Mouse (Mus musculus) liver, embryonic 14.5 days (tissue): Measurements from ENCODE around the gene Wt1. TPM values are rescaled to one million over a fixed set of nuclear protein-coding genes. Genes with fewer than 3 reads are reported as not detected.

Experiments used
- ATAC-seq: fragments of 200-750 bp; cut with Nextera tagmentation; 2 replicates; pipeline ENCODE4 v1.8.0; 2017; ENCODE audit warnings: moderate number of reproducible peaks, mild to moderate bottlenecking, moderate library complexity; ENCODE audit not compliant: insufficient read depth
- DNase-seq, 3 experiments: peaks; one replicate each; pipeline ENCODE4 v3.0.0-alpha.2; 2012 to 2013; ENCODE audit warnings: low read depth in 3 of 3, low spot score in 3 of 3
- H3K27ac ChIP-seq: fragments of 300-500 bp; sonication (generic); 2 replicates; pipeline ENCODE4 v1.5.1; 2014; ENCODE audit warnings: moderate library complexity, mild to moderate bottlenecking, control low read depth, inconsistent platforms
- H3K27me3 ChIP-seq: fragments of 300-500 bp; sonication (generic); 2 replicates; pipeline ENCODE4 v1.6.1; 2014; ENCODE audit warnings: mild to moderate bottlenecking, low read length, moderate library complexity; ENCODE audit not compliant: control insufficient read depth, insufficient read depth
- H3K36me3 ChIP-seq: fragments of 300-500 bp; sonication (generic); replicated peaks from 2 replicates; pipeline ENCODE4 v1.6.1; 2014; ENCODE audit warnings: low read depth; ENCODE audit not compliant: control insufficient read depth, insufficient read depth
- H3K4me1 ChIP-seq, 2 experiments: fragments of 200-500 bp in 1 of 2; fragments of 300-500 bp in 1 of 2; sonication (generic) in 1 of 2; replicated peaks; 2 replicates each; pipeline ENCODE4 v1.6.1; 2012 to 2014; ENCODE audit warnings: antibody characterized with exemption in 1 of 2, inconsistent platforms in 1 of 2, low read length in 1 of 2; ENCODE audit not compliant: control insufficient read depth in 2 of 2, insufficient read depth in 2 of 2
- H3K4me2 ChIP-seq: fragments of 300-500 bp; sonication (generic); 2 replicates; pipeline ENCODE4 v1.6.1; 2014; ENCODE audit warnings: low read depth, mild to moderate bottlenecking, control low read depth, moderate library complexity
- H3K4me3 ChIP-seq, 2 experiments: fragments of 200-500 bp in 1 of 2; fragments of 300-500 bp in 1 of 2; sonication (generic) in 1 of 2; 2 replicates each; pipeline ENCODE4 v1.5.1; 2012 to 2014; ENCODE audit warnings: low read depth in 2 of 2, low read length in 2 of 2, mild to moderate bottlenecking in 2 of 2, control low read depth in 1 of 2, inconsistent platforms in 1 of 2, moderate library complexity in 1 of 2; ENCODE audit not compliant: insufficient read depth in 1 of 2
- H3K9ac ChIP-seq: fragments of 300-500 bp; sonication (generic); replicated peaks from 2 replicates; pipeline ENCODE4 v1.6.1; 2014; ENCODE audit warnings: mild to moderate bottlenecking, control low read depth, moderate library complexity
- H3K9me3 ChIP-seq: fragments of 300-500 bp; sonication (generic); 2 replicates; pipeline ENCODE4 v1.6.1; 2016; ENCODE audit warnings: low read length, mixed read lengths; ENCODE audit not compliant: control insufficient read depth
- CTCF ChIP-seq: IDR thresholded peaks from 2 replicates; pipeline ENCODE4 v1.5.1; 2016; ENCODE audit warnings: antibody characterized with exemption, low read depth, control low read depth
- EP300 ChIP-seq: IDR thresholded peaks from 2 replicates; pipeline ENCODE4 v1.6.1; 2016; ENCODE audit warnings: antibody characterized with exemption, low read depth
- WGBS: fragments of 180-500 bp; shearing (Covaris S2); extraction: QIAGEN DNeasy Blood & Tissue Kit; methylation state at CpG from one replicate; pipeline ENCODE4 v1.1.7; 2014; ENCODE audit not compliant: insufficient replicate concordance; 5-methylcytosine and 5-hydroxymethylcytosine counted together
- polyA plus RNA-seq, 2 experiments: library from polyadenylated mRNA; depleted of rRNA in 1 of 2; stranded (reverse) in 1 of 2; unstranded in 1 of 2; fragments of >200 nt; fragmentation: Nextera tagmentation in 1 of 2; extraction: Ambion mirVana in 1 of 2; gene quantifications; 2 replicates each; pipeline versions ENCODE4 v1.2.1 to v1.2.3; 2012 to 2014

The Wt1 gene
- polyA plus RNA-seq, 2 experiments, result 0.77 to 0.96 TPM

DNA sequence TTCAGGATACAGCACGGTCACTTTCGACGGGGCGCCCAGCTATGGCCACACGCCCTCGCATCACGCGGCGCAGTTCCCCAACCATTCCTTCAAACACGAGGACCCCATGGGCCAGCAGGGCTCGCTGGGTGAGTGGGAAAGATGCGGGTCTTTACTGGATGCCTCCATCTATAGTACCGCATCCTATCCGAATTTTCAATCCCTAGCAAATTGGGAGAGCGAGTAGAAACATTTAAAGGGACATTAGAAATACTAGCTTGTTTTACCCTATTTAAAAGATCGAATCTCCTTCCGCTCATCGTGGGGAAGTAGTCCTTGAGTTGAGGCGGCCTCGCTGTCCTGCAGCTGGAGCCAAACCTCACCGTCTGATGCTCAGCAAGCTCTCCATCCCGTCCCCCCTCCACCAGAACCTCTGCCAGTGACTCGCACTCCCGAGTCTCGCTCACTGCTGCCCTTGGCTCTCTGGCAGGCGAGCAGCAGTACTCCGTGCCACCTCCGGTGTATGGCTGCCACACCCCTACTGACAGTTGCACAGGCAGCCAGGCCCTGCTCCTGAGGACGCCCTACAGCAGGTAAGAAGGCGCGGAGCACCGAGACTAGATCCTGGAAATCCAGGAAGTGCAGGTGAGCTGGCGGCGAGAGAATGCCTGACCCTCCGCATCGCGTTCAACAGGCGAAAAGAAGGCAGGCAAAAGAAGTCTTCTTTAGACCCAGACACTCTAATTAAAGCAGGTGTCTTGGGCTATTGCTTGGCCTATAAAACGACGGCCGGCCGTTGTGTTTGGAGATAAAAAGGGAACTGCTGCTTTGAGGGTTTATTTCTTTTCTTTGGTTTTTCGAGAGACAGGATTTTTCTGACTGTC is 6.8 kb downstream of the Wt1 start:
- TF ChIP-seq EP300 (no peak), CTCF (no peak)
- Histone ChIP-seq H3K27ac (no peak overlapping the region), H3K9ac (no peak overlapping the region), H3K36me3 (no peaks in the 10 kb centered on the region), H3K27me3 (peaks cover 76% of the 10 kb centered on the region), H3K4me1 (no peaks in the 10 kb centered on the region), H3K4me2 (no peak overlapping the region), H3K4me3 (no peak overlapping the region), H3K9me3 (no peaks in the 10 kb centered on the region)
- DNase-seq, result no peak
- WGBS, result 2% methylated on average over 43 of the region's 43 CpGs
- no peak for ATAC-seq

DNA sequence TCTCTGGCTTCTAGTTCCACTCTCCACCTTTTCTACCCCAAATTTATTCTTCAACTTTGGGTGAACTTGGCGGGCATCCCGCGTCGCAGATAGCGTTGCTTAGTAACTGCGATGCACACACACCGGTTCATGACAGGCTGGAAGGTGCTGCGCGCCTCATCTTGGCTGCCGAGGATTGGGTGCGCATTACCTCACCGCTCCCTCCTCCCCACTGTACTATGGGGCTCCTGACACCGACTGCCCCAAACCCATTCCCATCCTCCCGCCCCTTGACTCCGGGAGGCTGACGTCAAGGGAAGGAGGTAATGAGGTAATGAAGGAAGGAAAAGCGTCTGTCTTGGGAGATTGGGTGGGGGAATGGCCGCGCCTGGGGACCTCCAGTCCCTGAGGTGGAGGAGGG is 8.0 kb downstream of the Wt1 start:
- Histone ChIP-seq H3K9me3 (no peaks in the 10 kb centered on the region), H3K27ac (no peak overlapping the region), H3K4me2 (no peak overlapping the region), H3K4me1 (no peaks in the 10 kb centered on the region), H3K27me3 (peaks cover 66% of the 10 kb centered on the region), H3K4me3 (no peak overlapping the region), H3K9ac (no peak overlapping the region), H3K36me3 (no peaks in the 10 kb centered on the region)
- ATAC-seq, result no peak
- TF ChIP-seq EP300 (no peak), CTCF (no peak)
- WGBS, result 3% methylated on average over 19 of the region's 19 CpGs
- DNase-seq, result no peak

DNA sequence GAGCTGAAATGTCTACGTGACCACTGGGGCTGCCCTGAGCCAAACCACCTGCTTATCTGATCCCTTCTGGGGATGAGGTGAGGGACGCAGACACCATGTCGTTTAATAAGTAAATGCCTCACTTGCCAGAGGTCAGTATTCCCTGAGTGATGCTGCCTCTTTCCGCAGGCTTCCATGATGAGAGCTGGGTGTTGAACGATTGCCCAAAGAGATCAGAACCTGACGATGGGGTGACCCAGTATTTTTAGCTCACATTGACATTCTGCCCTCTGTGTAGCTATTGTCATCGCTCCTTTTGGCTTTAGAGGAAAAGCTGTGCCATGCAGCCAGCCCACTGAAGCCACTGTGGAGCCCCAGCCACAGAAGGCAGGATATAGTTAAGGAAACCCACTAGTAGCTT is 13.1 kb downstream of the Wt1 start:
- Histone ChIP-seq H3K36me3 (no peaks in the 10 kb centered on the region), H3K9ac (no peak overlapping the region), H3K4me1 (no peaks in the 10 kb centered on the region), H3K27me3 (peaks cover 18% of the 10 kb centered on the region), H3K27ac (no peak overlapping the region), H3K4me2 (no peak overlapping the region), H3K9me3 (no peaks in the 10 kb centered on the region), H3K4me3 (no peak overlapping the region)
- DNase-seq (no peak), ATAC-seq (no peak)
- TF ChIP-seq CTCF (no peak), EP300 (no peak)
- WGBS, result 40% methylated on average over 7 of the region's 7 CpGs

DNA sequence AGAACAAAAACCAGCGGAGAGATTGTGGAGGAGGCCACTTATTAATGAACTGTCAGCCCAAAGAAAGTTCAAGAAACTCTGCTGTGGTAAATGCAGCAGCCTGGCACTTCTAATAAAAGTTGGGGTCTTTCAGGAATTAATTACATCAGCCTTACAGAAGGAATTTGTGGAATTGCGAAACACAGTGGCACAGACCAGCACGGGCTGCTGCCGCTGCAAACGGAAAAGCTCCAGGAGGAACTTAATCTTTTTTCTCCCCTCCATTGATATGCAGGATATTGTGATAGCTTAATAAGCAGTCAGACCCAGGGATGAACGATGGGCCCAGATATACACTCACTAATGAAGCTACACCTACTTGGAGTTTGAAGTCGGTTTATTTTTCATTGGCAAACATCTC is 15.0 kb downstream of the Wt1 start:
- Histone ChIP-seq H3K4me3 (no peak overlapping the region), H3K27me3 (peaks cover 7% of the 10 kb centered on the region; the same call in 1 of the 2 replicates), H3K4me2 (no peak overlapping the region), H3K9ac (no peak overlapping the region), H3K9me3 (no peaks in the 10 kb centered on the region), H3K4me1 (no peaks in the 10 kb centered on the region), H3K27ac (no peak overlapping the region), H3K36me3 (no peaks in the 10 kb centered on the region)
- TF ChIP-seq EP300, result no peak
- DNase-seq (no peak), ATAC-seq (no peak)
- WGBS, result 46% methylated on average over 7 of the region's 7 CpGs

DNA sequence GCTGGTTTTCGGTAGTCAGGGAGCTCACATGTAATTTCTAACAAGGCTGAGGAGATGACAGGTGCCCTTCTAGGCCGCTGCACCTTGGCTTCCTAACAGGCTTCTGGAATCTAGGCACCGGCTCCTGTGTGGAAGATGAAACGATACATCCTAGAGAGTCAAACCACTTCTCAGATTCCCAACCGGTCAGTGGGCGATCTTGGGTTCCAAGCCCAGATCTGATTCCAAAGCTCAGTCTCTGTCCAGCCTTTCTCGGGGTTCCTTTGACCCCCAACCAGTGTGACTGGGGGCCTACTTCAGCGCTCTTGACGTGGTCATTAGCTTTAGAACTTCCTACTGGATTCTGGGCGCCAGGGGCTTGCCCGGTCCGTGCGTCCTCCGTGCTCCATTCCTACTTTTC is 17.4 kb downstream of the Wt1 start:
- Histone ChIP-seq H3K4me3 (no peak overlapping the region), H3K9me3 (no peaks in the 10 kb centered on the region), H3K36me3 (no peaks in the 10 kb centered on the region), H3K4me2 (no peak overlapping the region), H3K27ac (no peak overlapping the region), H3K27me3 (peaks cover 4% of the 10 kb centered on the region; the same call in 1 of the 2 replicates), H3K4me1 (no peaks in the 10 kb centered on the region), H3K9ac (no peak overlapping the region)
- TF ChIP-seq CTCF (no peak), EP300 (no peak)
- DNase-seq, result no peak
- ATAC-seq, result no peak
- WGBS, result 75% methylated on average over 14 of the region's 14 CpGs
